Mouse (Mus musculus): ENCODE data around the gene Scn2a.

Scn2a gene

DNA sequence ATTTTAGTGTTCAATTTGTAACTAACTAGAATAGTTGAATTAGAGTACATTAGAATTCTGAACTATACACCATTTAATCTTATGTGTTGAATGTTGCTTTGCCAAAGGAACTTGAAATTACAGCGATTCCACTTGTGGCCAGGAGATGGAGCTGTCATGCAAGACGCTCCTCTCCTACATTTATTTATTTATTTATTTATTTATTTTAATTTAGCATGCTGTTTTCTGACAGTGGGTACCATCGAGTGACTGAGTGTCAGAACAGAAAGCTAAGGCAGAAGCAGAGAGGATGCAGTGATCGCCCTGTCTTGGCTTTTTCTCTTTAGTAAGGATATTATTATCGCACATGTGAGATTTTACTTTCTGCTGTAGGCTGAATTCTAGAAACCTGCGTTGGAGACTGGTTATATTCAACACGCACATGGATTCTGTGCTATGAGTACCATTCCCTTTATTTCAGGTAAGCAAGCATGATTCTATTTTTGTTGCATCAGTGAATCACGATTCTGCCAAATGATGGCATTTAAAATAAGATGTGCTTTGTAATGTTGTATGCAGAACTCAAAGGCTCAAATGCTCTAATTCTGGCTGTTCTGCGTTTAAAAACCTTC, at the start of gene Scn2a:
TSS of gene Scn2a (plus strand) at position 216 of the 611 bp plus-strand sequence.
- in situ Hi-C loops (cut with MboI) = no loop called here

- in situ Hi-C loops (cut with MboI) = no loop called here
Measured at GRCm38 (mm10) chr2:65587679-65588078, 32.9 kb upstream of the Scn2a start.

- in situ Hi-C loops (cut with MboI) = no loop called here
Measured at GRCm38 (mm10) chr2:65607813-65608212, 12.8 kb upstream of the Scn2a start.

DNA sequence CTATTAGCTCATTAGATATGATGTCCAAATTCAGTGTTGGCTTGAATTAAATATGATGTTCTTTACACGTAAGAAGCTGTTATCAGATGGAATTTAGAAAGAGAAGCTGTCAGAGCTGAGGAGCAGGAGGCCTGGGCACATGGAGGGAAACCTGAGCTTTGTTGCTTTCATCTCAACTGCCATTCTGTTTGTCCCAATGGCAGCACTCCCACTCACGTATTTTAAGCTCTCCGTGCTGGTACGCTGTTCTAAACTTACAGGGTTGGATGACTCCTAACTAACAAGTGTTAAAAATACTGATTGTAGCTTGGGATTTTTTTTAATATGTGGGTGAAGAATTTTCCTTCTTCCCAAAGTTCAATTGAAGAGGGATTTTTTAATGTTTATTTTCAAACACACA, 8.7 kb upstream of the Scn2a start:
- in situ Hi-C loops (cut with MboI) = no loop called here

GRCm38 (mm10) chr2:65619781-65620180, 790 bp upstream of the Scn2a start:
- in situ Hi-C loops (cut with MboI) = no loop called here

- in situ Hi-C loops (cut with MboI) = no loop called here
Measured at GRCm38 (mm10) chr2:65621254-65621653, 683 bp downstream of the Scn2a start.

- in situ Hi-C loops (cut with MboI) = no loop called here
Measured at GRCm38 (mm10) chr2:65621838-65622237, 1.3 kb downstream of the Scn2a start.

DNA sequence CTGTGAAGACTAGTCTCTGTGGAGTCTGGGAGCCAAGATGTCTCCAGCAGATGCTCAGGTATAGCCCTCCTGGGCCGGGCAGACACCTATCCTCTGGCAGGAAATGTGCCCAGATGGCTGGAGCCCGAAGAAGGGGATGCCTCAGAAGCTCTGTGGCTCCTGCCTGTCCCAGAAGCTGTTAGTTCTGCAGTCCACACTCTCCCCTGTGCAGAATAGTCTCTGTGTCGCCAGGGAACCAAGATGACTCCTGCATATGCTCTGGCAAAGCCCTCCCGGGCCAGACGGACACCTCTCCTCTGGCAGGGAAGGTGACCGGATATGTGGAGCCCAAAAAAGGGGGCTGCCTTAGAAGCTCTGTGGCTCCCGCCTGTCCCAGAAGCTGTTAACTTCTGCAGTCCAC, 32.1 kb downstream of the Scn2a start:
- in situ Hi-C loops (cut with MboI) = no loop called here

DNA sequence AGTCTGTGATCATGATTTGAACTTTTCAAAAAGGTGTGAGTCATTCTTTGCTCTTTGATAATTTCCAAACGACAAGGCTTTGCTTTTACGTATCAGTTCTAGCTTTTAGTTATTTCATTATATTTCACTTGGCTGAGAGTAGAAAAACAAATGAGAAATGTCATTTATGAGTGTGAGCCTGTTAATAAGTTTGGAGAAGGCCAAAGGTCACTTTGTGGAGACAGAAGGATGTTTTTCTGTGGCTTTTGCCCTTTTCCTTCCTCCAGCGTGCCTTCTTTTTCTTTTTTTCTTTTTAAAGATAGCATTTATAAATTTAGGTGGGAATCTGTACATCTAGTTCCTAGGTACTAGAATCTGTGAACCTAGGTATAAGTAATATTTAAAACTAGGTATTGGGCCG, 36.5 kb downstream of the Scn2a start:
- in situ Hi-C loops (cut with MboI) = no loop called here

GRCm38 (mm10) chr2:65658430-65658829, 37.9 kb downstream of the Scn2a start:
- in situ Hi-C loops (cut with MboI) = no loop called here

GRCm38 (mm10) chr2:65663892-65664291, 43.3 kb downstream of the Scn2a start:
- in situ Hi-C loops (cut with MboI) = no loop called here

GRCm38 (mm10) chr2:65664481-65664880, 43.9 kb downstream of the Scn2a start:
- in situ Hi-C loops (cut with MboI) = no loop called here

DNA sequence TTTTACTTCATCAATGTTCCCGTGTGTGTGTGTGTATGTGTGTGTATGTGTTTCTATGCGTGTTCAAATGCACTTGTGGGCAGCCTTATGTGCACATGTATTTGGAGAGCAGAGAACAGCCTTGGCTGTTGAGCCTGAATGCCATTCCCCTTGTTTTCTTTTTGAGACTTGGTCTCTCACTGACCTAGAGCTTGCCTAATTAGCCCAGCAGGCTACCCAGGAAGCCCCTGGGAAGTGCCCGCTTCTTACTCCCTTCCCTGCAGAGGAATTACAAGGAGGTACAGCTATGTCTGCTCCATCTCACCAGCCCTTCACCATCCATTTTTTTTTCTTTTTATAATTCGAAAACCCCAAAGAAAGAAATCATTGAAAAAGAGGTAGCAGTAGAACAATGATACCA, 44.6 kb downstream of the Scn2a start:
- in situ Hi-C loops (cut with MboI) = no loop called here

GRCm38 (mm10) chr2:65667590-65668436, 47.2 kb downstream of the Scn2a start:
- in situ Hi-C loops (cut with MboI) = no loop called here

- in situ Hi-C loops (cut with MboI) = no loop called here
Measured at GRCm38 (mm10) chr2:65668437-65669135, 48.0 kb downstream of the Scn2a start.

GRCm38 (mm10) chr2:65669561-65669960, 49.0 kb downstream of the Scn2a start:
- in situ Hi-C loops (cut with MboI) = no loop called here

DNA sequence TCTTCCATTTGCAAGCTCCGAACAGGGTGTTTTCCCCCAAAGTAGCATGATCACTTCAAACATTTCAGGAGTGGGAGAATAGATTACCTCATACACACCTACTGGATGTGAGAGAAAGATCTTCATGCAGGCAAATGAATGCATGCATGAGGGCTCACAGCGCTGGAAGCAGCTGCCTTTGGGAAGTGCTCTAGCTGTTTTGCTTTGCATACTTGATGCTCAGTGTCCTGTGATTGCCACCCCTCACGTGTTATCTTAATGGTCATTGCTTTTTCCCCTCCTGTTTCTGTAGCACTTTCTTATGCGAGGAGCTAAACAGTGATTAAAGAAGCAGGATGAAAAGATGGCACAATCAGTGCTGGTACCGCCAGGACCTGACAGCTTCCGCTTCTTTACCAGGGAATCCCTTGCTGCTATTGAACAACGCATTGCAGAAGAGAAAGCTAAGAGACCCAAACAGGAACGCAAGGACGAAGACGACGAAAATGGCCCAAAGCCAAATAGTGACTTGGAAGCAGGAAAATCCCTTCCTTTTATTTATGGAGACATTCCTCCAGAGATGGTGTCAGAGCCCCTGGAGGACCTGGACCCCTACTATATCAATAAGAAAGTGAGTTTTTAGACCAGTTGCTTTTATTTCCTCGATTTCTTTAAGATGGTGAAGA, 49.7 kb downstream of the Scn2a start:
- in situ Hi-C loops (cut with MboI) = no loop called here

DNA sequence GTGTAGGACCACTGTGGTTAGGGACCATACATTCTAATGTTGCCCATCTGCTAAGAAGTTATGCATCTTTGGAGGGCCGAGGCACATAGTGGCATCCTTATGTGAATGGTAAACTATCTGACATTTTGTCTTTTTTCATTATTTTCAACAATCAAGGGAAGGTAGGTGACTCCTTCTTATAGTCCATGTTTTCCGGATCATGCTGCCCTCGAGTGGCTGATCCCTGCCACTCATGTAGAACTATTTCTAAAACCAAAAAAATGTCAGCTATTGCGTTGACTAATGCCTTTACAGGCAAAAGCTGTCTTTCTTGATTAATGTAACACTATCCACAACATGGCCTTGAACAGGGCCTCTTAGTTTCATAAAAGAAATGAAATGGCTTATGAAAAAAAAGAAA, 59.0 kb downstream of the Scn2a start:
- in situ Hi-C loops (cut with MboI) = no loop called here

DNA sequence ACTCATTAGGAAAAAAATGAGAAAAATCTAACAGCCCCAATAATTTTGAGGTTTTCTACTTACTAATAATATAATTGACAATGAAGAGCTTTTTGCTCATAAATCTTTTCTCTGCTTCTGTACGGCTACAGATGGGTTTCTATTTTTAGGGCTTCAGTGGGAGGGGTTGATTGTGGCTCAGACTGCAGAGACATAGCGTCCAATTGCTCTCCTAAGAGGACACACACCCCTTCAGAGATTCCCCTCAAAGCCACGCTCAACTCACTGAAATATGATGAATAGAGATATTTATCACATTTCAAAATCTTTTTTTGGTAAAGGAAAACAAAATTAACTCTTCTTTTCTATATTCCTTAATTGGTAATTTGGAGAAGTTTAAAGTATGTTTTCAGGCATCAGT, 64.6 kb downstream of the Scn2a start:
- in situ Hi-C loops (cut with MboI) = no loop called here

- in situ Hi-C loops (cut with MboI) = no loop called here
Measured at GRCm38 (mm10) chr2:65690456-65691184, 70.0 kb downstream of the Scn2a start.

- in situ Hi-C loops (cut with MboI) = no loop called here
Measured at GRCm38 (mm10) chr2:65694485-65694884, 73.9 kb downstream of the Scn2a start.

DNA sequence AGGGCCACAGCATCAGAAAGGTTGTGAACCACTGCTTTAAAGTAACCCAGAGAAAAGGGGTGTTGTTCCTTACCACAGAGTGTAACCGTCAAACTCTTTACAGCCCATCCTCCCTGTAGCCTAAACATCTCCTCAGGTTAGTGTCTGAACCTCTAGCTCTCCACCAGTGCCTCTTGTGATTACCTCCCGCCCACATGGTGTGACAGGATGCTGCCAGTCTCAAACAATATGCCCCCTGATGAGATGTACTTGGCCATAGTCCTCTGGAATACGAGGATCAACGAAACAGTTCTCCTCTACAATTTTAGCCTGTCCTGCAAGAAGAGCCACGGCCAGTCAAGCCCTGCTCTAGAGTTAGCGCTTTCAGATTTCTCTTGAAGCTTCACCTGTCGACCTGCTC, 74.5 kb downstream of the Scn2a start:
- in situ Hi-C loops (cut with MboI) = no loop called here

All from mature B cell (primary cell).